Mouse (Mus musculus) cerebellum, adult 11-12 months (tissue): Measurements from ENCODE around the gene Gns.
A peak's percentile ranks its signal among the peaks of the same experiment; 100 is the strongest.
"Not testable (repeated sequence)": the region's sequence is repeated elsewhere in the genome, so short reads cannot be mapped to it uniquely, and the experiment has no call there.

Source experiments
- DNase-seq: peaks from one replicate; pipeline ENCODE4 v3.0.0; 2022

Gene Gns

GRCm38 (mm10) chr10:121364801-121365564, at the start of gene Gns:
TSS of gene Gns (plus strand) at chr10:121365090.
- peak; percentile 82 for DNase-seq

- no peak for DNase-seq
Measured at GRCm38 (mm10) chr10:121315321-121316283, 49.3 kb upstream of the Gns start.

GRCm38 (mm10) chr10:121316361-121316760, 48.5 kb upstream of the Gns start:
- no peak for DNase-seq

DNA sequence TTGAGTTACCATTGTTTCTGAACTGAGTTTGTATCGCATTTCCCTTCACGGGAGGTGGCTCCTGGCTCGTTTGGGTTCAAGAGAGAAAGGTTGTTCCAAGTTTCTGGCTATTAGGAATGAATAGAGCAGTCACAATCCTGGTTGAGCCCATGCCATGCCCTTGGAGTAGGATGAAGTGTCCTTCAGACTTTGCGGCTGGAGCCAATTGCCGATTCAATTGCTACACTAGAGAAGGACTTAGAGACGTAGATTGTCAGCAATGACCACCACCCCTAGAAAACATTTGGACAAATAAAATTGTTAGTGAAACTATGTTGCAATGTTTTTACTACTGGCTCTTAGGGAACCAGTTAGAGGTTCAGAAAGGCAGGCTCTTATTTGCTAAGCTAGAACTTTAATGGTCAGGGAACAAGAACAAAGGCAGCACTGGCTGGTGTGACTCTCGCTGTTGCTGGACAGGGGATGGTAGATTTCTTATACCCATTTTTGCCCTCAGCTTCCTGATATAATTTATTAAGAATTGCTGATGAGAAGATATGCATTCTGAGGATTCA, 46.4 kb upstream of the Gns start:
- DNase-seq = no peak

GRCm38 (mm10) chr10:121323493-121323892, 41.4 kb upstream of the Gns start:
- DNase-seq = no peak

DNA sequence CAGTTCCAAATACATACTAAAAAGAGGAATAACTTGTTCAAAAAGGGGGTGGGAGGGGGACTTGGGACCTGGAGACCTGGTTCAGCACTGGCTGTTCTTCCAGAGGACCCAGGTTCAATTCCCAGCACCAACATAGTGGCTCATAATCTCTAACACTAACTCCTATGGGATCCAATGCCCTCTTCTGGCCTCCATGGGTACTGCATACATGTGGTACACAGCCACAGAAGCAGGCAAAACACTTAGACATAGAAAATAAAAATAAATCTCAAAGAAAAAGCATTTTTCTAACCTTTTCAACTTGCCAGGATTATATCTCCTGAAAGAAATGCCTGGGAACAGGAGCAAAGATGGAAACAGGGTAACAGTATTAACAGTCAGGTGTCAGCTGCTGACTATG, 38.7 kb upstream of the Gns start:
- DNase-seq = no peak

GRCm38 (mm10) chr10:121329586-121329985, 35.3 kb upstream of the Gns start:
- DNase-seq = no peak

DNA sequence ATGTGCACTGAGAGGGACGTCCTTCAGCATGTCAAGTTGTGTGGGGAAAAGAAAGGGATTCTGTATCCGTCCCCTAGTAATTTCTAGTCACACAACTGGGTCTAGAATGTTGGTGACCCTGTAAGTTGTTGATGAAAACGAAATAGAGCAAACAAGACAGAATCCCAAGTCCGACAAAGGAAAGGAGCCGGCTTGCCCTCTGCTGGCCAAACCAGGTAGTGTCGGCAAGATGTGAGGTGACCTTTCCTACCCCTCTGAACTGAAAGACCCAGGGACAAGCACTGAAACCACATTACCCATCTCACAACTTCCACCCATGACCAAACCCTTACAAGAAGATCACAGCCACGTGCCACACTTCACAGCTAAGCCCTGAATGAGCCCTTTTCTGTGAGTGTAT, 34.0 kb upstream of the Gns start:
- DNase-seq = peak; percentile 40

DNA sequence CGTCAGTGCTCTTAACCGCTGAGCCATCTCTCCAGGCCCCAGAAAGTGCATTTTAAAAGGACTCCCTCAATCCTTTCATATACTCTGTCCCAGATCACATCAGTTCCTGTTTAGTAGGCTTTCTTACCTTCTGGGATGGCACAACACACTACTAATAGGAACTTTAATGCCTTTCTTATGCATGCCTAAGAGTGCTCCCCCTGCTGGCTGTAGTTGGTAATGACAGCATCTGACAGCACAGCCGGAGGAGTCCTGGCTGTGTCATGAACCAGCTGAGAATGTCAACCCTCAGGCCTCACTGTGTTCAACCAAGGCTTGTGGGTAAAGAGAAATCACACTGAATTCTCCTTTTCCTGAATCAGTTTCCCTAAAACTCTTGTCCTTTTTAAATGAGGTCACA, 30.3 kb upstream of the Gns start:
- peak; percentile 43 for DNase-seq

- DNase-seq = not testable (repeated sequence)
Measured at GRCm38 (mm10) chr10:121336536-121336935, 28.4 kb upstream of the Gns start.

DNA sequence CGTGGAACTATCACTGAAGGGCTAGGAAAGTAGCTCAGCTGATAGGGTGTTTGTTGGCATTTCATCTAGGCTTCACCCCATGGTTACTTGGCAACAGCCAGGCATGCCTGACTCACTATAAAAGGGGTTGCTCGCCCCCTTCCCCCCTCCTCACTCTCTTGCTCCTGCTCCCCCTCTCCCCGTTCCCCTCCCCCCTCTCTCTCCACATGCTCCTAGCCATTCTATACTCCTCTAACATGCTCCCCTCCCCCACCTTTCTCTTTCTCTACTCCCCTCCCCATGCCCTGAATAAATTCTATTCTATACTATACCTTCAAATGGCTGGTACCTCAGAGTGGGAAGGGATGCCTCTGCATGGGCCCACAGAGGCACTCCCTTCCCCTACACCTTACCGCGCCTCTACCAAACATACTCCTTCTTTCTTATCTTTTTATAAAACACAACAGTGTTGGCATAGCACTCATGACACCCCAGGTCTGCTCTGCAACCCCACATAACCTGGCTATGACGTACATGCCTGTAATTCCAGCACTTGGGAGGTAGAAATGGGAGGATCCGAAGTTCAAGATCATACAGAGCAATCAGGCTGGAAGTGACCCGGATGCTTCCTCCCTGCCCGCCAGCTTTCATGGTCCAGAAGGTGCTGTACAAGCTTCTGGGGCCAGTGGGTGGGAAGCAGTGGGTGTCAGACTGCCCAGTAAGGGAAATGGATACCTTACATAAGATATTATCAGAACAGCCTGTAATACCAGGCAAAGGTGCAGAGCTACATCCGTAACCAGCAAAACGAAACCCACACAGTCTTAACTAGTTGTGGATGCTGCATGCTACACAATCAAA, 23.9 kb upstream of the Gns start:
- no peak for DNase-seq

- no peak for DNase-seq
Measured at GRCm38 (mm10) chr10:121342260-121342659, 22.6 kb upstream of the Gns start.

DNA sequence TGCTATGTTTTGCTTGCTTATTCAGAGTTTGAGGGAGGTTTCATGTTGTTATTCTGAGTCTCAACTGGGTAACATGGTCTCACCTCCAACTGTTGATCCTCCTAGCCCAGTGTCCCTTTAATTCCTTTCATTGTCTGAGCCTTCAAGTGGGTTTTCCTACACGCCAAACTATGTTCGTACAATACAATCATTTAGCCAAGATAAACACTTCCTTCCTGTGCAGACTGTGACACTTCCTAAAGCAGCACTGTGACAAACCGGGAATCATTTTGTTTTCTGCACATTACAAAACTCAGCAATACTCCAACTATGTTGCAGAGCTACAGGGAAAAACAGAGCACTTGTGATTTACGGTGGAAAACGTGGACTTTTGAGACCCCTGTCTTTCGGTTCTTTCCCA, 21.0 kb upstream of the Gns start:
- no peak for DNase-seq

- no peak for DNase-seq
Measured at GRCm38 (mm10) chr10:121349244-121349643, 15.6 kb upstream of the Gns start.

- no peak for DNase-seq
Measured at GRCm38 (mm10) chr10:121350357-121351065, 14.4 kb upstream of the Gns start.

- DNase-seq = peak; percentile 28
Measured at GRCm38 (mm10) chr10:121351066-121351581, 13.8 kb upstream of the Gns start, which contains the start of gene Tbc1d30. TSS of gene Tbc1d30 (minus strand) at chr10:121351278.

DNA sequence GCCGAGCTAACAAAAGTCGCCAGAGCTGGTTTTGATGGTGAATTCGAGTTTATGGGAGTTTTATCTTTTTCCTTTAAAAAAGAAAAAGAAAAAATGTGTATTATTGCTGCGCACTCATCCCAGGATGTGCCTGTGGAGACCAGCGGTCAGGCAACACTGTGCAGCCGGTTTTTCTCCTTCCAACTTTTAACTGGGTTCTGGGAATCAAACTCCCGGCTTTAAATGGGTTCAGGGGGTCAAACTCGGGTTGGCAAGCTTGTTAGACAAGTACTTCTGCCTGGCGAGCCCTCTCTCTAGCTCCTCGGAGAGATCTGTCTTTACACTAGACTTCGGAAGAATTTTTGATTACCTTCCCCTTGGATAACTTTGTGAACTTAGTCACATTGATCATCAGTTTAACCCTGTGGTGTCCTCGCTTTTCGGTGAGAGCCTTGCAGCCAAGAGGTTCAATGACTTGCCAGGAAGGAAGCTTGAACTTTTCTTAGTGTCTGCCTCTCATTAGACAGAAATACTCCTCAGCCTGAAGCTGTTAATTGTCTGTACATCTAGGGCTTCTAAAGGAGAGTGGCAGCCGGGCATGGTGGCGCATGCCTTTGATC, 13.1 kb upstream of the Gns start:
- DNase-seq = no peak

DNA sequence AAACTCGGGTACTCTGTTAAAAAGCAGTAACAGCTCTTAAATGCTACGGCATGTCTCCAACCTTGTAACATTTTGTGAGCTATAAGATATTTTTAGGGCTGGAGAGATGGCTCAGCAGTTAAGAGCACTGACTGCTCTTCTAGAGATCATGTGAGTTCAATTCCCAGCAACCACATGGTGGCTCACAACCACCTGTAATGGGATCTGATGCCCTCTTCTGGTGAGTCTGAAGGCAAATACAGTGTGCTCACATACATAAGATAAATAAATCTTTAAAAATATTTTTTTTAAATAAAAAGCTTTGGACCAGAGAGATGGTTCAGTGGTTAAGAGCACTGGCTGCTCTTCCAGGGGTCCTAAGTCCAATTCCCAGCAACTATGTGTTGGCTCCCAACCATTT, 4.5 kb upstream of the Gns start:
- DNase-seq = no peak

DNA sequence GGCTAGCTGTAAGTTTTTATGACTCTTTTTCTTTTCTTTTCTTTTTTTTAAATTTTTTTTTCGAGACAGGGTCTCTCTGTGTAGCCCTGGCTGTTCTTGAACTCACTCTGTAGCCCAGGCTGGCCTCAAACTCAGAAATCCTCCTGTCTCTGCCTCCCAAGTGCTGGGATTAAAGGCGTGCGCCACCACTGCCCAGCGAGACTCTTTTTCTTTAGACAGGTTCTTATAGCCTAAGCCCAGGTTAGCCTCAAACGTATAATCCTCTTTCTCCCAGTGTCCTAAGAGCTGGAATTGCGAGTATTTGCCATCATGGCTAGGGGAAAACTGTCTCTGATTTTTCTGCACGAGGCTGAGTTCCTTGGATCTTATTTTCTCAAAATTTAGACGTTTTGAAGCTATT, 1.7 kb upstream of the Gns start:
- DNase-seq = no peak

DNA sequence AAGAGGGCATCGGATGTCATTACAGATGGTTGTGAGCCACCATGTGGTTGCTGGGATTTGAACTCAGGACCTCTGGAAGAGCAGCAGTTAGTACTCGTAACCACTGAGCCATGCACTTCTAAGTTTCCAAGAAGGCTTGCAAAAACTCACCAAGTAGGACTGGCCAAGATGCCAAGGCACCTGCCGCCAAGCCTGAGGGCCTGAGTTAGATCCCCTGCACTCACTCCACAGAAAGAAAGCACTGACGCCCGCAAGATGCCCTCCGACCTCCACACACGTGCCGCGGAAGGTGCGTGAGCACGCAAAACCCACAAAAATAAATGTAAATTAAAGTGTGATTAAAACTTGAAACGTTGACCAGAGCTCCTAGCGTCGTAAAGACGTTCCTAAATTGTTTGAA, 584 bp upstream of the Gns start:
- DNase-seq = peak; percentile 49

- no peak for DNase-seq
Measured at GRCm38 (mm10) chr10:121365781-121366272, 937 bp downstream of the Gns start.
